Mouse (Mus musculus) layer of hippocampus, adult 18-20 months (tissue): Measurements from ENCODE around the gene Zfp384. TPM values are rescaled to one million over a fixed set of nuclear protein-coding genes. Genes with fewer than 3 reads are reported as not detected.

Source experiments
- DNase-seq, 2 experiments: peaks; one replicate each; pipeline ENCODE4 v3.0.0; 2022; ENCODE audit warnings: low spot score in 2 of 2
- long read RNA-seq: library from polyadenylated mRNA; stranded (forward); transcript quantifications from one replicate; pipeline ENCODE4 v2.0.0, GENCODE M21; 2021
- total RNA-seq, 2 experiments: library from RNA; stranded (reverse); gene quantifications; 2 replicates each; pipeline ENCODE4 v1.2.3; 2021

Zfp384 gene
- total RNA-seq, result 10 to 100 TPM; 43.1 to 44.9 TPM
- long read RNA-seq, partial matches to known transcripts, result 10 of 58 reads
- long read RNA-seq, other reads (novel, unspliced or antisense), result 38 of 58 reads

GRCm38 (mm10) chr6:125009129-125009180, at the start of gene Zfp384:
TSS of gene Zfp384 (plus strand) at chr6:125009145.
- DNase-seq, result no peak

- DNase-seq, result no peak
Observed at GRCm38 (mm10) chr6:124959960-124960359, 49.0 kb upstream of the Zfp384 start.

GRCm38 (mm10) chr6:124961021-124961420, 47.9 kb upstream of the Zfp384 start:
- DNase-seq, result no peak

GRCm38 (mm10) chr6:124964638-124965037, 44.3 kb upstream of the Zfp384 start:
- DNase-seq, result peak in 1 of 2 experiments; percentile 3

GRCm38 (mm10) chr6:124965088-124965719, 43.7 kb upstream of the Zfp384 start, which contains the start of gene Cops7a:
TSS of gene Cops7a (minus strand) at chr6:124965538.
- peak; percentile 96 for DNase-seq

GRCm38 (mm10) chr6:124965747-124966146, 43.2 kb upstream of the Zfp384 start:
- DNase-seq, result no peak

GRCm38 (mm10) chr6:124966466-124967118, 42.4 kb upstream of the Zfp384 start:
- DNase-seq, result no peak

GRCm38 (mm10) chr6:124967766-124968165, 41.2 kb upstream of the Zfp384 start:
- DNase-seq, result peak in 1 of 2 experiments; percentile 47

GRCm38 (mm10) chr6:124992241-124992640, 16.7 kb upstream of the Zfp384 start:
- DNase-seq, result peak in 1 of 2 experiments; percentile 69

GRCm38 (mm10) chr6:124993365-124993764, 15.6 kb upstream of the Zfp384 start:
- DNase-seq, result peak in 1 of 2 experiments; percentile 33

- DNase-seq, result peak in 1 of 2 experiments; percentile 23
Observed at GRCm38 (mm10) chr6:124993876-124994275, 15.1 kb upstream of the Zfp384 start.

GRCm38 (mm10) chr6:124995246-124995645, 13.7 kb upstream of the Zfp384 start:
- peak in 1 of 2 experiments; percentile 6 for DNase-seq

- DNase-seq, result no peak
Observed at GRCm38 (mm10) chr6:124995831-124996403, 13.0 kb upstream of the Zfp384 start.

GRCm38 (mm10) chr6:124996551-124997501, 12.1 kb upstream of the Zfp384 start, which contains the start of gene Pianp:
TSS of gene Pianp (plus strand) at chr6:124996694.
- DNase-seq, result peak in 1 of 2 experiments; percentile 82

GRCm38 (mm10) chr6:124998066-124998465, 10.9 kb upstream of the Zfp384 start:
- peak in 1 of 2 experiments; percentile 72 for DNase-seq

GRCm38 (mm10) chr6:124999091-124999490, 9.9 kb upstream of the Zfp384 start:
- DNase-seq, result no peak

- DNase-seq, result no peak
Observed at GRCm38 (mm10) chr6:124999546-124999945, 9.4 kb upstream of the Zfp384 start.

- no peak for DNase-seq
Observed at GRCm38 (mm10) chr6:125003706-125004105, 5.2 kb upstream of the Zfp384 start.

GRCm38 (mm10) chr6:125005086-125005485, 3.9 kb upstream of the Zfp384 start:
- DNase-seq, result no peak

- no peak for DNase-seq
Observed at GRCm38 (mm10) chr6:125008060-125008459, 885 bp upstream of the Zfp384 start.

GRCm38 (mm10) chr6:125008586-125009128, 288 bp upstream of the Zfp384 start:
- DNase-seq, result peak; percentile 99
